Mouse (Mus musculus) left cerebral cortex, postnatal 14 days (tissue): ENCODE results near the gene Asphd1. TPM values are rescaled to one million over a fixed set of nuclear protein-coding genes. Genes with fewer than 3 reads are reported as not detected.
"Not testable (repeated sequence)": the region's sequence is repeated elsewhere in the genome, so short reads cannot be mapped to it uniquely, and the experiment has no call there.

Source experiments
- DNase-seq, 2 experiments: peaks; one replicate each; pipeline ENCODE4 v3.0.0; 2021 to 2022; ENCODE audit warnings: low spot score in 2 of 2, mixed read lengths in 1 of 2
- intact Hi-C: fragments of 180-260 bp; cut with DNase I; formaldehyde crosslinking; loops from one replicate; pipeline ENCODE4 v1.15.1; 2025
- total RNA-seq, 2 experiments: library from RNA; stranded (reverse); gene quantifications; 2 replicates each; pipeline ENCODE4 v1.2.3; 2021

The Asphd1 gene
- total RNA-seq, 2 experiments from 2014 or later = 49.1 to 52.0 TPM

DNA sequence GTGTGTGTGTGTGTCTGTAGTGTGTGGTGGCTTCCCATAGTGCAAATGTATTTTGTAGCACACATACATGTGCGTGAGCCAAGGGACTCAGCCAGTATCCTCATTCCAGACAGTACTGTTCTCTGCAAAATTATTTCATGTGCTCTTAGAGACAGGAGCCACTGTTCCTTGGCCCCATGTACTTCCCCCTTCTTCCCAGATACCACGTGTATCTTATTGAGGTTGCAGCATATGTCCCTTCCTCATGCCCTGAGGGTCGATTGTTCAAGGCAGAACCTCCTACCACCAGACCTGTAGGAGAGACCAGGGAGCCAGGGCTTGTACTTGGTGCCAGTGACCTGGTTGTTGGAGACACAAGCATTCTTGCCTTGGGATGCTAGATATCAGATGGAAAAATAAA, 5.7 kb upstream of the Asphd1 start:
- DNase-seq = no peak
- intact Hi-C loops = no loop called here

GRCm38 (mm10) chr7:126952646-126953045, 3.3 kb upstream of the Asphd1 start:
- no peak for DNase-seq
- intact Hi-C loops = loop anchor here (5.0 kb wide), 1 partner anchor 70 kb away; the partner anchor contains the start of gene Taok2

DNA sequence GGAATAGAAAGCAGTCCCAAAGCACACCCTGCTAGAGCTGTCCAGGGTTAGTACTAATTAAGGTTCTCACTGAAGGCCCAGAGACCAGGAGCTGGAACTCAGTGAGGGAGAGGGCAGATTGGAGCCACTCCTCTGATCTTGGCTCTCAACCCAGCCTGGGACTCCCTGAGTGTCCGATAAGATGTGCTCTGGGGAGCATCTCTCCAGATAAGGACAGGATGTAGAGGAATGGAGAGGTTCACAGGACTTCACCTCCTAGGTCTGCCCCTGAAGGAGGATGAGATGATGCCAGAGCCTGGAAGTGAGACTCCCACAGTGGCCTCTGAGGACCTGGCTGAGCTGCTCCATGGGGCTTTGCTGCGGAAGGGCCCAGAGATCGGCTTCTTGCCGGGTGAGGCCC, 2.4 kb upstream of the Asphd1 start:
- DNase-seq = no peak
- intact Hi-C loops = loop anchor here (5.0 kb wide), 1 partner anchor 69 kb away; the partner anchor contains the start of gene Taok2

GRCm38 (mm10) chr7:126950647-126951615, 1.5 kb upstream of the Asphd1 start:
- intact Hi-C loops = loop anchor here (5.0 kb wide), 1 partner anchor 69 kb away; the partner anchor contains the start of gene Taok2
- peak; percentile 46 to 57 for DNase-seq

DNA sequence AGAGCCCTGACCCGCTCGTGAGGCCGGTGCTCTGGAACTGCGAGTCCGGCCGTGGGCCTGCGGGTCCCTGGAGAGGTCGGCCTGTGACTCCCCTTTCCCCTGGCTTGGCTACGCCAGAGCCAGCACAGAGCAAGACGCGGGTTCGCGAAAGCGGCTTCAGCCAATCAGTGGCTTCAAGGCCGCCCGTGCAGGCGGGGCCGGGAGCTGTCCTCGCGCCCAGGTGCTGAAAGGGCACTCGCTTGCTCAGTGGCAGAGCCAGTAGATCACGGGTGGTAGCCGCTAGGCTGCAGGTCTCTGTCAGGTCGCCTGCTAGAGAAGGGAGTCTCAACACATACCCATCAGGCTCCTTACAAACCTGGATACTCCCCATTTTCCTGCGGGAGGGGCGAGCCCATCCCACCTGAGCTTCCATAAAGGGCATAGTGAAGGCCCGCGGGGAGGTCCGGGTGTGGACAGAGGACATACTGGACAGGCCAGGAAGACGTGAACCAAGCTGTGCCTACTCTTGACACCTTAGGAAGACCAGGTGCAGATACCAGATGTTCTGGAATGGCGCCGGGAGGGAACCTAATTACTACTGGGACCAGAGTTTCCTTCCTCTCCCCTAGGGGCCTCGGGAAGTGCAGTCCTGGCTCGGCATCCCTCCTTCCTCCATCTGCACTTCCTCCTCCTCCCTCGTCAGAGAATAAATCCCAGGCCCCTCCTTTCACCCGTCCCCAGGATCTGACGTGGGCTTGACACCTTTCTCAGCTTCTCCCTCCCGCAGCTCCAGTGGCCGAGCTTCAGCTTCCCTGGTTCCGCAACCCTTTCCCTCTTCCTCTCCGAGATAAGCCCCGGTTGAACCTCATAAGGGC, 638 bp upstream of the Asphd1 start, which contains the start of gene Sez6l2:
TSS of gene Sez6l2 (plus strand) at position 771 of the 854 bp plus-strand sequence.
- intact Hi-C loops = loop anchor here (5.0 kb wide), 2 partner anchors 67 to 68 kb away; partner anchors contain the start of genes Pagr1a, Pagr1b and Taok2
- peak; percentile 82 to 85 for DNase-seq

DNA sequence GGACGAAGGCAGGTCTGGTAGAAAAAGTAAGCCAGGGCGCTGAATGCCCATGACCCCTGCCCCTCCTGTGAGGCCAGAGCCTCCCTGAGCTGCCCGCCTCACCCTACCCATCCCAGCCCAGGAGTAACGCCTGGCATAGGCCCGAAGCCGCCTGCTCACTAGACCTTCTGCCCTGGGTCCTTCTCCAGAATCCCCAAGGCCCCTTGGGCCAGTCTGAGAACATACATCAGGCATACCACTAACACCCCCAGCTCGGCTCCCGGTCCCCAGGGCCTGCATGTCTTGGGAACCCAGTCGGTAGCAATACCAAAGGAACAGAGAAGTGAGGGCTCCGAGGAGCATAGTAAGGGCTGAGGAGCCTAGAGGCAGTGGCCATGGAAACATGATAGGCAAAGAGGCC, 756 bp downstream of the Asphd1 start:
- intact Hi-C loops = loop anchor here (5.0 kb wide), 1 partner anchor 69 kb away; the partner anchor contains the start of genes Pagr1a and Pagr1b
- no peak for DNase-seq

- peak in 1 of 2 experiments; percentile 25 for DNase-seq
- intact Hi-C loops = loop anchor here (5.0 kb wide), 1 partner anchor 71 kb away; the partner anchor contains the start of genes Pagr1a and Pagr1b
These were observed 2.9 kb downstream of the Asphd1 start for GRCm38 (mm10) chr7:126946530-126946929.

- intact Hi-C loops = loop anchor here (5.0 kb wide), 1 partner anchor 120 kb away; no protein-coding TSS in a partner anchor
- no peak for DNase-seq
These were observed 7.6 kb downstream of the Asphd1 start for GRCm38 (mm10) chr7:126941801-126942200.

GRCm38 (mm10) chr7:126941171-126941570, 8.2 kb downstream of the Asphd1 start:
- DNase-seq = no peak
- intact Hi-C loops = loop anchor here (5.0 kb wide), 1 partner anchor 119 kb away; no protein-coding TSS in a partner anchor

DNA sequence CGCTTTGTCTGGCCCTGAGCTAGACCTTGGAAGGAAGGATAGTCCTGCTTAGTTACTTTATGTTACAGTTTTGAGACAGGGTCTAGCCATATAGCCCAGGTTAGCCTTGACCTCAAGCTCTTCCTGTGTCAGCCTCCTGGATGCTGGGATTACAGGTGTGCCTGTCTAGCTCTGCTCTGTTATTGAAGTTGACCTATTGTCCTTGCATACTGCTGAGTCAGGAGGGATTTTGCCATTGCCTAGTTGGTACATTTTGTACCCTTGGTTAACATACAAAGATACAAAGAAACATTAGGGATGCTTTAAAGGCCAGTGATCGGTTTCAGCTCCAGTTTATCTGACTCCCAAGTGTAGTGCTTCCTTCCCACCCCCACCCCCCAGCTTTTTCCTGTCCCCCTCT, 16.7 kb downstream of the Asphd1 start:
- intact Hi-C loops = no loop called here
- no peak for DNase-seq

DNA sequence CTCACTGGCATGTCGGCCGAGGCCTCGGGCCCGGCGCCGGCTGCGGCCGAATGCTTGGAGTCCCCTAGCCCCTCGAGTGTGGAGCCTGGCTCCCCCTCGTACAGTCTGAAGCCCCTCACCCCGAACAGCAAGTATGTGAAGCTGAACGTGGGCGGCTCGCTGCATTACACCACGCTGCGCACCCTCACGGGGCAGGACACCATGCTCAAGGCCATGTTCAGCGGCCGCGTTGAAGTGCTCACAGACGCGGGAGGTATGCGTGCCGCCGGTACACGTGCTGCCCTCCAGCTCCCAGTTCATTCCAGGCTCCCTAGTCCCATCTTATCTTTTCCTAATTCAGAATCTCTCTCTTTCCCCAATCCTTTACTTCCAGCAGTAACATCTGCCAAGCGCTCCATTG, 20.3 kb downstream of the Asphd1 start:
- peak in 1 of 2 experiments; percentile 25 for DNase-seq

DNA sequence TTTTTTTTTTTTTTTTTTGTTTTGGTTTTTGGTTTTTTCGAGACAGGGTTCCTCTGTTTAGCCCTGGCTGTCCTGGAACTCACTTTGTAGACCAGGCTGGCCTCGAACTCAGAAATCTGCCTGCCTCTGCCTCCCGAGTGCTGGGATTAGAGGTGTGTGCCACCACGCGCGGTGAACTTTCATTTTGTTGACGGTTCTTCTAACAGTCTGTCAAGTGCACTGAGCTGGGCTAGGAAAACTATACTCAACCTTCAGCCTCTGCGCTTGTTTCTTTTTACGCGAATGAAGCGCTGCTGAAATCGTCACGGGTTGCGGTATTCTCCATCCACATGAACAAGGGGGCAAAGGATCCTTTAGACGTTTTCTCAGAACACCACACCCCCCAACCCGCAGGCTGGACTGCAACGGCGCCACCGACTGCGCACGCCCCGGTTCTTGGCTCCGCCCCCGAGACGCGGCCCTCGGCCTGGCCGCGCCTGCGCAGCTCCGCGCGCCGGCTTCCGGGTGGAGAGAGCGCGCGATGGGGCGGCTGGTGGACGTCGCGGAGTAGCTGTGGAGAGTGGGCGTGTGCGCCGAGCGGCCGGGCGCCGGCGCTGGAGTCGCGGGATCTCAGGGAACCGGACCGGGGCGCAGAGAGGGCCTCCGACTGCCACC, 20.9 kb downstream of the Asphd1 start, which contains the start of gene Kctd13:
TSS of gene Kctd13 (plus strand) at position 496 of the 654 bp plus-strand sequence.
- DNase-seq = peak; percentile 86 to 91
- intact Hi-C loops = loop anchor here (5.0 kb wide), 1 partner anchor 46 kb away; the partner anchor contains the start of gene Taok2

More for the DNA sequence above, 20.3 kb downstream of the Asphd1 start:
- intact Hi-C loops = loop anchor here (5.0 kb wide), 1 partner anchor 47 kb away; the partner anchor contains the start of gene Taok2

GRCm38 (mm10) chr7:126926299-126926698, 23.1 kb downstream of the Asphd1 start:
- intact Hi-C loops = loop anchor here (5.0 kb wide), 1 partner anchor 44 kb away; the partner anchor contains the start of gene Taok2
- no peak for DNase-seq

- intact Hi-C loops = no loop called here
- DNase-seq = no peak
These were observed 25.4 kb downstream of the Asphd1 start for GRCm38 (mm10) chr7:126923999-126924398.

GRCm38 (mm10) chr7:126922624-126923060, 26.7 kb downstream of the Asphd1 start, which contains the start of gene Tmem219:
TSS of gene Tmem219 (minus strand) at chr7:126922917.
- intact Hi-C loops = no loop called here
- DNase-seq = peak in 1 of 2 experiments; percentile 40

DNA sequence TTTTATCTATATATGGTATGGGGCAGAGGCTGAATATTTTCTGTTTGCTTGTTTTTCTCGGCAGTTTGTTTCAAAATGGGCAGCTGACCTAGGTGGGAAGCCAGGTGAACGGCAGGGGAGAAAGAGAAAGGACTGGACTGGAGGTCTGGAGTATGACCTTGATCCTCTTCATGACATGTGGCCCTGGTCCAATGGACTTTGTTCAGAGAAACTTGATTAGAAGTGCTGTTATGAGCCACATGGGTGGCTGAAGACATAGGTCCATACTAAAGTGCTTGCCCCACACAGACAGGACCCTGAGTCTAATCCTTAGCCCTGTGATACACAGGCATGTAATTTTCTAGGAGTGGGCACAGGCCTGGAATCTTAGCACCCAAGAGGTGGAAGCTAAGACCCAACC, 27.8 kb downstream of the Asphd1 start:
- DNase-seq = no peak
- intact Hi-C loops = no loop called here

DNA sequence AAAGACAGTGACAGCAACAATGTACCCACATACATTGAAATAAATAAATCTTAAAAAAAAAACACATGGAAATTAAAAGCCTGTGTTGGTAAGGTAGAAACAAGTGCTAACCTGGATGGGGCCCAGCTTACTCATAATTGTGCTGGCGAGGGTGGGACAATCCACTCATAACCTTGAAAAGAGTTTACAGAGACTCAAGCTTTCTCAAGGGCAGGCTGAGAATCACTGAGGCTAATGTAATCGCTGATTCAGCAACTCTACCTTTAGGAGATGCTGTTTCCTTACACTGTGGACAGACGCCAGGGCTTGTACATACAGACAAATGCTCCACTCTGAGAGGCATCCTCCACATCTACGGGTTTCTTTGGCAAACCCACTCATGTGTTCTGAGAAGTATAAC, 29.4 kb downstream of the Asphd1 start:
- no peak for DNase-seq
- intact Hi-C loops = no loop called here

DNA sequence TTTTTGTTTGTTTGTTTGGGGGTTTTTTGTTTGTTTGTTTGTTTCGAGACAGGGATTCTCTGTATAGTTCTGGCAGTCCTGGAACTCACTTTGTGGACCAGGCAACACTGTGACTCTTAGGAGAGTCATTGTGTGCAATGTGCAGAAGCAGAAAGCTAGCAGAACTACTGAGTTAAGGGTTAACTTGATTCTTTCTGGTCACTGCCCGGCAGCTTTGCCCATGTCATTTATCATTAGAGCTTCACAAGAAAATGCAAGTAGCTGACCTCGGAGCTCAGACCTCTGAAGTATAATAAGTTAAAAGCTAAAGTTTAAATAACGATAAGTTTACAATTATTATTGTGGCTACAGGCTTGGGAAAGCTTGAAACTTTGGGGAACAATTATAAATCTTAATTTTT, 31.0 kb downstream of the Asphd1 start:
- intact Hi-C loops, DNase-seq: not testable (repeated sequence)
